8 mouse cellular contexts compared by ENCODE assay signal in genomic region chr14:32801016-32801661, GRCm38 (mm10). TPM values are rescaled to one million over a fixed set of nuclear protein-coding genes. Genes with fewer than 3 reads are reported as not detected.
DNase-seq lines count a peak whose midpoint lies in the region; ATAC-seq and TF ChIP-seq lines count a peak whose summit lies in the region.

No protein-coding gene starts in this region.

- no peaks in the 10 kb centered on the region for H3K27me3 ChIP-seq in kidney, postnatal 0 days (ENCODE audit: insufficient read depth, low read length)
- H3K27me3 ChIP-seq in ES-Bruce4 (ENCODE audit: control insufficient read depth, insufficient read depth, low read length, poor library complexity, severe bottlenecking), result no peaks in the 10 kb centered on the region
- H3K27me3 ChIP-seq in midbrain, embryonic 16.5 days (ENCODE audit: control insufficient read depth, insufficient read depth, low read depth, low read length), result no peaks in the 10 kb centered on the region

- H3K36me3 ChIP-seq in kidney, postnatal 0 days (ENCODE audit: insufficient read depth, low read length), result no peaks in the 10 kb centered on the region
- no peaks in the 10 kb centered on the region for H3K36me3 ChIP-seq in ES-Bruce4 (ENCODE audit: control insufficient read depth, insufficient read depth, low read length, poor library complexity, severe bottlenecking)
- H3K36me3 ChIP-seq in midbrain, embryonic 16.5 days (ENCODE audit: control insufficient read depth, insufficient read depth, low read length), result no peaks in the 10 kb centered on the region

- no peaks in the 10 kb centered on the region for H3K9me3 ChIP-seq in kidney, postnatal 0 days (replicated peaks; ENCODE audit: low read length)
- no peaks in the 10 kb centered on the region for H3K9me3 ChIP-seq in ES-Bruce4 (replicated peaks; ENCODE audit: control insufficient read depth, insufficient read depth, low read length, poor library complexity, severe bottlenecking)
- no peaks in the 10 kb centered on the region for H3K9me3 ChIP-seq in midbrain, embryonic 16.5 days (replicated peaks; ENCODE audit: control insufficient read depth, low read length, poor library complexity, severe bottlenecking)

- no peaks in the 10 kb centered on the region for H3K4me1 ChIP-seq in kidney, postnatal 0 days (replicated peaks; ENCODE audit: insufficient read depth, low read length)
- no peaks in the 10 kb centered on the region for H3K4me1 ChIP-seq in ES-Bruce4 (ENCODE audit: control insufficient read depth, insufficient read depth, low read length)
- no peaks in the 10 kb centered on the region for H3K4me1 ChIP-seq in midbrain, embryonic 16.5 days (ENCODE audit: control insufficient read depth, insufficient read depth, low read length)

- H3K4me2 ChIP-seq in kidney, postnatal 0 days (ENCODE audit: low read length), result no peak overlapping the region
- no peak overlapping the region for H3K4me2 ChIP-seq in midbrain, embryonic 16.5 days (ENCODE audit: low read length)

- H3K9ac ChIP-seq in kidney, postnatal 0 days (ENCODE audit: low read depth, low read length), result no peak overlapping the region
- no peak overlapping the region for H3K9ac ChIP-seq in ES-Bruce4 (ENCODE audit: low read depth, poor library complexity, severe bottlenecking)
- H3K9ac ChIP-seq in midbrain, embryonic 16.5 days (ENCODE audit: low read depth, low read length), result no peak overlapping the region

- H3K27ac ChIP-seq in kidney, postnatal 0 days, result no peak overlapping the region
- no peak overlapping the region for H3K27ac ChIP-seq in ES-Bruce4 (ENCODE audit: insufficient read depth, low read length)
- no peak overlapping the region for H3K27ac ChIP-seq in midbrain, embryonic 16.5 days (ENCODE audit: low read length)

- peak; percentile 80 for DNase-seq in kidney, postnatal 0 days (ENCODE audit: low spot score)
- no peak for DNase-seq in kidney, adult 11 months
- DNase-seq in adrenal gland, postnatal 25 days, result peak; percentile 45
- DNase-seq in heart, postnatal 4 days, result peak; percentile 66
- DNase-seq in cerebellum, adult 11 months, result no peak
- no peak for DNase-seq in B cell, adult 2 months

- TF ChIP-seq POLR2A in ES-Bruce4 (IDR thresholded peaks at IDR 0.05; ENCODE audit: insufficient read depth, low read length), result no peak

- no peak overlapping the region for H3K4me3 ChIP-seq in kidney, postnatal 0 days (replicated peaks; ENCODE audit: low read depth, low read length)
- no peak overlapping the region for H3K4me3 ChIP-seq in ES-Bruce4 (ENCODE audit: low read depth, low read length)
- H3K4me3 ChIP-seq in midbrain, embryonic 16.5 days (ENCODE audit: low read depth, low read length), result no peak overlapping the region

- 63% methylated on average over 11 of the region's 11 CpGs for WGBS in kidney, postnatal 0 days
- 52% methylated on average over 11 of the region's 11 CpGs for WGBS in midbrain, embryonic 16.5 days

- TF ChIP-seq EP300 in ES-Bruce4 (IDR thresholded peaks at IDR 0.05; ENCODE audit: insufficient read depth, low read depth, low read length), result no peak

- peak; percentile 72 for TF ChIP-seq CTCF in kidney, postnatal 0 days (IDR thresholded peaks at IDR 0.05; ENCODE audit: low read depth)
- peak; percentile 36 for TF ChIP-seq CTCF in ES-Bruce4 (IDR thresholded peaks at IDR 0.05; ENCODE audit: low read depth, low read length)

- no peak; the same call in 1 of the 2 replicates for ATAC-seq in kidney, postnatal 0 days (replicated peaks; ENCODE audit: low FRiP score, low read depth)
- 0 out of 2 replicates have a peak, but pooled peaks have one; percentile 36 for ATAC-seq in midbrain, embryonic 16.5 days

RNA-seq across cellular contexts. Expression of gene Tmem273, which starts 15.4 kb away (rescaled TPM):
- polyA plus RNA-seq in kidney, postnatal 0 days (2015; fragmentation: Nextera tagmentation; extraction: Ambion mirVana), result 0.20 and 0.30 TPM in 2 replicates
- polyA plus RNA-seq in ES-Bruce4 (2011; ENCODE audit: insufficient read depth, insufficient read length, low read depth, missing spikeins), result not detected in 2 replicates
- 2.7 and 4.4 TPM in 2 replicates for total RNA-seq in adrenal gland, postnatal 25 days (2021)
- under 1 TPM in 1 of 2 experiments, not detected in 1; 0.57 TPM for total RNA-seq in heart, postnatal 4 days (2021)
- 0.69 and 0.73 TPM in 2 replicates for polyA plus RNA-seq in midbrain, embryonic 16.5 days (2015; fragmentation: Nextera tagmentation; extraction: Ambion mirVana)

RNA-seq across cellular contexts. Expression of gene Fam170b, which starts 32.6 kb away (rescaled TPM):
- 0.04 and 0.09 TPM in 2 replicates for polyA plus RNA-seq in kidney, postnatal 0 days (2015; fragmentation: Nextera tagmentation; extraction: Ambion mirVana)
- not detected in 2 replicates for polyA plus RNA-seq in ES-Bruce4 (2011; ENCODE audit: insufficient read depth, insufficient read length, low read depth, missing spikeins)
- total RNA-seq in adrenal gland, postnatal 25 days (2021), result 0.18 and 0.43 TPM in 2 replicates
- under 1 TPM in 1 of 2 experiments, not detected in 1; 0.16 TPM for total RNA-seq in heart, postnatal 4 days (2021)
- polyA plus RNA-seq in midbrain, embryonic 16.5 days (2015; fragmentation: Nextera tagmentation; extraction: Ambion mirVana), result 0.08 TPM in 1 of 2 replicates, not detected in the other

RNA-seq across cellular contexts. Expression of gene Vstm4, which starts 55.4 kb away (rescaled TPM):
- 45.2 and 47.4 TPM in 2 replicates for polyA plus RNA-seq in kidney, postnatal 0 days (2015; fragmentation: Nextera tagmentation; extraction: Ambion mirVana)
- not detected in 2 replicates for polyA plus RNA-seq in ES-Bruce4 (2011; ENCODE audit: insufficient read depth, insufficient read length, low read depth, missing spikeins)
- 12.2 and 16.3 TPM in 2 replicates for total RNA-seq in adrenal gland, postnatal 25 days (2021)
- total RNA-seq in heart, postnatal 4 days (2021), result 10 to 100 TPM; 18.6 to 19.4 TPM
- polyA plus RNA-seq in midbrain, embryonic 16.5 days (2015; fragmentation: Nextera tagmentation; extraction: Ambion mirVana), result 9.3 and 12.0 TPM in 2 replicates

Comparison
In these comparisons a context has a peak if more than half of its experiments do, and no peak if none do; other contexts are left out.
1. DNase-seq: peak in kidney, postnatal 0 days (single experiment), adrenal gland, postnatal 25 days (single experiment) and heart, postnatal 4 days (single experiment); none in kidney, adult 11 months (single experiment), cerebellum, adult 11 months (single experiment) and B cell, adult 2 months (0 of 2).